Mouse (Mus musculus) activated CD4-positive, CD25-positive, alpha-beta regulatory T cell, adult 9 weeks (primary cell): Measurements from ENCODE around the gene Pea15a. TPM values are rescaled to one million over a fixed set of nuclear protein-coding genes. Genes with fewer than 3 reads are reported as not detected.

ENCODE experiments used
- polyA plus RNA-seq: library from polyadenylated mRNA; unstranded; fragments of 100-300 nt; shearing (Covaris generic); gene quantifications from one replicate; pipeline ENCODE4 v1.2.1, GENCODE M21; 2017

Gene Pea15a
- polyA plus RNA-seq = 75.5 TPM

DNA sequence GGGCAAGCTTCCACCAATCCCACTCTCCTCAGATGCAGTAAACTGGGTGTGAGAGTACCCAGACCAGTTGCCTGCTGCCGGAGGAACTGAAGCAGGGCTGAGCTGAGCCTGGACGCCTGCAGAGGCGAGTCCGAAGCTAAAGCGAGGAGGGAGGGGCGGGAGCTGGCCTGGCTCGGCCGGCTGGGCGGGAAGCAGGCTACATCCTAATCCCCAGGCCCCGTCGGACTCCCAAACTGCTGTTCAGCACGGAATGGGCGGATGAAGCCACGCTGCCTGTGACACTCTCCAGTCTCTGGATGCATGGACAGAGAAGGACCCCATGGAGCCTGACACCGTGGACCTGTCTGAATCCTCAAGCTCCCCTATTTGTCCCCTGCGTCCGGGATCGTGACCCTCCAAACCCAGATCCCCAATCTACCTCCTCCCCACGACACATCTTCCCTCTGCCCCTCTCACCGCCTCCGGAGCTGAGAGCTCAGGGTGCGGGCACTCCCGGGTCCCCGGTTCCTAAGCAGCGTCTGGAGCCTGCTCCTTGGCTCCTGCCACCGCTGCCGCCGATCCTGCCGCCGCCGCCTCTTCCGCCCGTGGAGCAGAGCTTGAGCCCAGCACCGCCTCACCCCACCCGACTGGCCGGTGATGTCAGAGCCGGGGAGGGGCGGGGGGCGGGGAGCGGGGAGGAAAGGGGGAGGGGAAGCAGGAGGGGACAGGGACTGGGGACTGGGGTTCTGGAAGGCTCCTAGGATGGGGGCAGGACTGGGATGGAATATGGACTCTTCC, at the start of gene Pea15a:
Pea15a (minus strand) TSS at position 664 of the 777 bp plus-strand sequence.

DNA sequence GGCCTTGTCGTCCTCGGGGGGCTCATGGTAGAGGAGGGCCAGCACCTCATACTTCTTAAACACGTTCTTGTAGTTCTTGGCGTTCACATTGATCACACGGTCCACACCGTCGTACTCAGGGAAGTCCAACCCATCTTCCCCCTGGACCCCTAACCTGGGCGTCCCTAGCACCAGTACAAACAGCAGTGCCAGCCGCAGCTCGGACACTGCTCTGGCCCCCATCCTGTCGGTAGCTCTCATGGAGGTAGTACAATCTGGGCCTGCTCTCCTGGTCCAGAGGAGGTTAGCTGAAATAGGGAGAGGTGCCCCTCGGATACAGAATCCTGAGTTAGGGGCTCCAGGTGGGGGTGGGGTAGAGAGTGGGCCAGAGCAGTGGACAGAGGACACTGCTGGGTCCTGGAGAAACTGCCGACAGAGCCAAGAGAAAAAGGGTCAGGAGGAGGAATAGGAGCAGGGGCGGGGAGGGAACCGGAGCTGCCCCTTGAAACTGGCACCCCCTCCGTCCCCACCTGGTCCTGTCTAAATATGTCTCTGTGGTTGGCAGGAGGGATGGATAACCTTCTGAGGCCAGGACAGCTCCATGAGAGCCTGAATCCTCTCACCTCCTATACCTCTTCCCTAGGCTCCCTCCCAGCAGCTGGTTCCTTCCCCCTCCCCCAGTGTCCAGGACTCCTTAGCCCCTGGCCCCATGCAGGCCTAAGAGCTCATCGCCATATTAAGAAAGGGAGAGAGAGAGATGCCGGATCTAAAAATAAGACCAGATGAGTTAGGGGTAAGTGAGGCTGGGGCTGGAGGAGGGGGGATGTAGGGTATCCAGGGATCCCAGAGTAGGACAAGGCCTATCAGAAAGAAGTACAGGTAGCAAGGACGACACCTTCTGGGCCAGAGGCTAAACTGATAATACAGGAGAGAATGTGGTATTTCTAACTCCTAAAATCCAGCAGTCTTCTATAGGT, 13.1 kb upstream of the Pea15a start, which contains the start of gene Casq1:
Casq1 (minus strand) TSS at position 418 of the 956 bp plus-strand sequence.

GRCm38 (mm10) chr1:172147835-172148278, 58.7 kb downstream of the Pea15a start, which contains the start of gene Dcaf8:
TSS of gene Dcaf8 (plus strand) at chr1:172148084.

Other genes starting within 250 kb of the Pea15a start
- 2.4 TPM for gene Vangl2, start 178.4 kb downstream of the Pea15a start, polyA plus RNA-seq
- gene Nhlh1, start 149.2 kb downstream of the Pea15a start, polyA plus RNA-seq = not detected
- 274 TPM for gene Copa, start 124.3 kb downstream of the Pea15a start, polyA plus RNA-seq
- 157 TPM for gene Ncstn, start 124.0 kb downstream of the Pea15a start, polyA plus RNA-seq
- gene Pex19, start 80.0 kb downstream of the Pea15a start, polyA plus RNA-seq = 58.4 TPM
- 165 TPM for gene Dcaf8, start 58.7 kb downstream of the Pea15a start, polyA plus RNA-seq
- not detected for gene Casq1, start 13.1 kb upstream of the Pea15a start, polyA plus RNA-seq
- gene Atp1a4, start 51.6 kb upstream of the Pea15a start, polyA plus RNA-seq = not detected
- gene Igsf8, start 54.8 kb upstream of the Pea15a start, polyA plus RNA-seq = 34.4 TPM
- gene Atp1a2, start 91.3 kb upstream of the Pea15a start, polyA plus RNA-seq = 0.98 TPM
- gene Kcnj9, start 122.5 kb upstream of the Pea15a start, polyA plus RNA-seq = 0.07 TPM
- 0.09 TPM for gene Kcnj10, start 134.4 kb upstream of the Pea15a start, polyA plus RNA-seq
- 10.5 TPM for gene Pigm, start 169.7 kb upstream of the Pea15a start, polyA plus RNA-seq